Mouse (Mus musculus) embryonic fibroblast, embryonic 13.5 days (primary cell): ENCODE measurements around the gene Iscu.

Source experiments
- CTCF ChIP-seq: IDR thresholded peaks from 2 replicates; pipeline ENCODE4 v1.5.1; 2011; ENCODE audit warnings: mild to moderate bottlenecking, control low read depth, low read length, moderate library complexity, borderline replicate concordance; ENCODE audit not compliant: insufficient read depth
- POLR2A ChIP-seq: IDR thresholded peaks from 2 replicates; pipeline ENCODE4 v1.6.1; 2011; ENCODE audit warnings: low read depth, mild to moderate bottlenecking, control low read depth, low read length, moderate library complexity

GRCm38 (mm10) chr5:113772450-113772895, at the start of gene Iscu, which contains the start of gene Sart3:
- peak; percentile 79 for TF ChIP-seq POLR2A
- no peak for TF ChIP-seq CTCF
